16 mouse cellular contexts compared by ENCODE assay signal in genomic region chr2:172998478-172998877, GRCm38 (mm10). TPM values are rescaled to one million over a fixed set of nuclear protein-coding genes. Genes with fewer than 3 reads are reported as not detected.
"Had no signal": no experiment of that assay in that cellular context is flagged by ENCODE, and none has a peak within 500 bp of the region (broad histone marks: within the 10 kb centered on the region; RNA-seq: fewer than 3 reads in every experiment).

No protein-coding gene starts in this region.

- H3K4me3 ChIP-seq: left cerebral cortex, adult 2 months; limb, embryonic 10.5 days; liver, embryonic 15.5 days had no signal

- ATAC-seq: hindbrain, embryonic 16.5 days; inflammation-experienced regulatory T-cells, adult 6 months; intestine, postnatal 0 days; lung, postnatal 0 days had no signal

- DNase-seq: lung, adult 2 months; lung, postnatal 36 days; midbrain, embryonic 14.5 days; right cerebral cortex, adult 18-20 months; right cerebral cortex, postnatal 25 days; thymus, adult 2 months; thymus, postnatal 25 days had no signal

- H3K27ac ChIP-seq: left cerebral cortex, adult 2 months; limb, embryonic 10.5 days; liver, embryonic 15.5 days; stomach, postnatal 0 days had no signal

- H3K9ac ChIP-seq: liver, embryonic 15.5 days had no signal

- H3K4me2 ChIP-seq: liver, embryonic 11.5 days had no signal

- H3K9me3 ChIP-seq: limb, embryonic 10.5 days; liver, embryonic 15.5 days had no signal

RNA-seq across cellular contexts. Expression of gene Spo11, which starts 21.0 kb away (rescaled TPM):
- polyA plus RNA-seq: intestine, postnatal 0 days; liver, embryonic 11.5 days; liver, embryonic 15.5 days; lung, postnatal 0 days had no signal
